Mouse (Mus musculus): ENCODE data around the gene Nfkb1. TPM values are rescaled to one million over a fixed set of nuclear protein-coding genes. Genes with fewer than 3 reads are reported as not detected.

The Nfkb1 gene
- total RNA-seq, 2 experiments from 2014 or later: 30.7 to 33.0 TPM

GRCm38 (mm10) chr3:135631096-135631457, 60.3 kb downstream of the Nfkb1 start:
- DNase-seq: no peak

GRCm38 (mm10) chr3:135630430-135631095, 60.8 kb downstream of the Nfkb1 start:
- no peak for DNase-seq

GRCm38 (mm10) chr3:135629830-135630355, 61.5 kb downstream of the Nfkb1 start:
- DNase-seq: no peak

- peak in 1 of 2 experiments; percentile 30 for DNase-seq
Measured at GRCm38 (mm10) chr3:135628706-135629169, 62.6 kb downstream of the Nfkb1 start.

GRCm38 (mm10) chr3:135628000-135628705, 63.2 kb downstream of the Nfkb1 start:
- no peak for DNase-seq

GRCm38 (mm10) chr3:135625290-135625689, 66.1 kb downstream of the Nfkb1 start:
- DNase-seq: no peak

- no peak for DNase-seq
Measured at GRCm38 (mm10) chr3:135616730-135617129, 74.6 kb downstream of the Nfkb1 start.

DNA sequence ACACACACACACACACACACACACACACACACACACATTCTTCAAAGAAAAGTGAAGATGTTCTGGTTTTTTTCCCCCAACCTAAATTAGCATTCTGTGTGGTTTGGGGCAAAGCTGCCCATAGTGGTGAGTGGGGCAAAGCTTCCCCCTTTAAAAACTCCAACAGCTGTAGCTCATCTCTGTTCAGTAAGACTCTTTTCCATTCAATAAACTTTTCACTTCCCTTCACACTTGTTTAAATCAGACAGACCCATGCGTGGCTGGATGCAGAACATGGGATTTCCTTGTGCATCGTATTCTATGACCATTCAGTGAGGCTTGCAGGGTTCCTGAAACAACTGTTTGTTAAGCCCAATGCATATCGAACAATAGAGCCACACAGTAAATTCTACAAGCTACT, 77.0 kb downstream of the Nfkb1 start:
- no peak for DNase-seq

- DNase-seq: no peak
Measured at GRCm38 (mm10) chr3:135610221-135610620, 81.1 kb downstream of the Nfkb1 start.

- peak; percentile 50 to 68 for DNase-seq
Measured at GRCm38 (mm10) chr3:135607660-135608473, 83.5 kb downstream of the Nfkb1 start.

DNA sequence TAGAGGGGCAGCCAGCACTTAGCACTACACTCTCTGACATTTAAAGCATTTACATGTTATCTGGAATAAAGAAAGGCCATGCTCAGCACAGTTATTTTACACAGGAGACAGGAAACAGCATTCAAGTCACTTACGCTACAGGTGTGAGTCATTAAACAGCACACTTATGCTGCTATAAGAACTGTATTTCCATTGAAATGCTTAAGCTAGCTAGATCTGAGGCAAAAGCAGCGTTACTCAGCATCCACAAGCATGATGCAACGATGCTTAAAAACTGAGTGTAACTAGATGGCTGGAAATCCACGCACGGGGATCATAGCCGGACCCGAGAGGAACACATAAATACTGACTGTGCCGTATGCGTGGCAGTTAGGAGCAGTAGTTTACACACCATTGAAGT, 84.3 kb downstream of the Nfkb1 start:
- DNase-seq: no peak

DNA sequence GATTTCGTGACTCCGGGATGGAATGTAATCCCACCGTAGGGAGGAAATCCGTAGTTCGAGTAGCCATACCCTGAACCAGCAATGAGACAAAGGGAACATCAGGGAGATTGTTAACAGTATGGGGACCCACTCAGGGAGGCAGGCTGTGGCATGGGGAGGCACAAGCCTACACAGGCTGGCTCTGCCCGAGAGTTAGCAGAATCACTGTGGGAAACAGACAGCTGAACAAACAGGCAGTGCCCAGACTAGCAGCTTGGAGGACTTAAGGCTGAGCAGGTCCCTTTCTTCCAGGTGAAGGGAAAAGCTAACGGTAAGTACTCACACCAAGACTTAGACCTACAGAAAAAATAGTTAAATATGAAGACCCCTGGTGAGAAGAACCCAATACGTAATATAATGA, 84.8 kb downstream of the Nfkb1 start:
- DNase-seq: no peak

GRCm38 (mm10) chr3:135605474-135605873, 85.9 kb downstream of the Nfkb1 start:
- DNase-seq: no peak

DNA sequence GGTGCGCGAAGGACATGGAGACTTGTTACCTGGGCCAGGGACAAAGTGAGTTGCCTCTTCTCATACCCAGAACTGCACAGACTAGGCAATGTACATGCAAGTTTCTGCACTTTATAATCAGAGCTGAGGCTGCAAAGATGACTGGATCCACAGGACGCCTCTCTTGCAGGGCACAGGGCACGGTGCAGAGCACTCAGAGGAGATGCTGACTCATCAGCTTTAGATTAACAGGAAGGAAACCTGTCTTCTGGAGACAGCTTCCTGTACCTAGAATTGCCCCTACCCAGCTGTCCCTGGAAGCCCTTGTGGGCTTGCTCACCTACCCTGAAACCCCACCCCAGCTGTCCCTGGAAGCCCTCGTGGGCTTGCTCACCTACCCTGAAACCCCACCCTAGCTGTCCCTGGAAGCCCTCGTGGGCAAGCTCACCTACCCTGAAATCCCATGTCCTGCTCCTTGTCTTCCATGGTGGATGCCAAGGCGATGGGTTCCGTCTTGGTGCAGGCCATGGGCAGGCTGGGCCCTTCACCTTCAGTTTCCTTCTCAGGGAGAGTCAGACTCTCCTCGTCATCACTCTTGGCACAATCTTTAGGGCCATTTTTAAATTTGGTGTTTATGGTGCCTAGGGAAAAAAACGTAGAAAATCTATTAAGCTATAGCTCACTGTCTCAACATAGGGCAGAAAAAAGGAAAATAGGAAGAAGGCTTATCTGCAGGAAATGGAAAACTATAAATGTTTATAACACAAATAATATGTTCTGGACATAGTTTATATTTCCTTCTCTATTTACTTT, 86.5 kb downstream of the Nfkb1 start:
- no peak for DNase-seq

GRCm38 (mm10) chr3:135602731-135603130, 88.6 kb downstream of the Nfkb1 start:
- no peak for DNase-seq

DNA sequence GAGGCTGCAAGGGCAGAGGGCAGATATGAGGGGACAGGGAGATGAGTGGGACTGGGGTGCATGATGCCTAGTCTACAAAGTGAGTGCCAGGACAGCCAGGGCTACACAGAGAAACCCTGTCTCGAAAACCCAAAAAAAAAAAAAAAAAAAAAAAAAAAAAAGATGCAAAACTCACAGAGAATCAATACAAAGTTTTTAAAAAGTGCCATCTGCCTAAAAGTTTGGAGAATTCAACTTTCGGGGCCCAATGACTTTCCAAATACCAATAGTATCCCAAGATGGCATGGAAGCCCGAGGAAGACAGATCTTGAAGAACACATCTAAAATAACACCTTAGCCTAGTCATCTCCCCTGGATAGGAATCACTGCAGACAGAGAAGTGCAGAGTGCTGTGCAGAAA, 93.0 kb downstream of the Nfkb1 start:
- no peak for DNase-seq

DNA sequence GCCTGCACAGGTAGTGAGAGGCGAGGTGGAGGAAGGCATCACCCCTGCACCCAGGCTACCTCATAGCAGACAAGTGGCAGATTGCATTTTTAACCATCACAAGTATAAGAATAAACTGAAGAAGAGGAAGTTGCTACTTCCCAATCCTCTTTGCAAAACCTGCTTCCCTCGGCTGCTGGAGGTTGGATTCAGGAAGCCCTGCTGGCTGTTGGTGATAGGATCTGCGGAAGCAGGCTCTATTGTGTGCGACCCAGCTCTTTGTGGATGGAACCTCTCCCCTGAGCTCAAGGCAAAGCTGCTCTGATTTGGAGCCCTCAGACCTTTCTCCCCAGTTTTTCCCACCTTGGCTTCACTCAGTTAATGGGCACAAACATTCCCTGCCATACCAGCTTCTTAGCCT, 94.3 kb downstream of the Nfkb1 start:
- peak in 1 of 2 experiments; percentile 67 for DNase-seq

GRCm38 (mm10) chr3:135594238-135594917, 97.0 kb downstream of the Nfkb1 start:
- DNase-seq: no peak

- DNase-seq: no peak
Measured at GRCm38 (mm10) chr3:135592011-135592410, 99.3 kb downstream of the Nfkb1 start.

- no peak for DNase-seq
Measured at GRCm38 (mm10) chr3:135591376-135591775, 100.0 kb downstream of the Nfkb1 start.

- DNase-seq: no peak
Measured at GRCm38 (mm10) chr3:135590471-135590870, 100.9 kb downstream of the Nfkb1 start.

All from heart, adult 18-20 months (tissue).